Mouse (Mus musculus) naive thymus-derived CD4-positive, alpha-beta T cell, adult 2 months (primary cell): ENCODE data around the gene Bin2.
A peak's percentile ranks its signal among the peaks of the same experiment; 100 is the strongest.

Source experiments
- DNase-seq: peaks from one replicate; pipeline ENCODE4 v3.0.0-alpha.2; 2011; ENCODE audit warnings: low read depth

Gene Bin2

DNA sequence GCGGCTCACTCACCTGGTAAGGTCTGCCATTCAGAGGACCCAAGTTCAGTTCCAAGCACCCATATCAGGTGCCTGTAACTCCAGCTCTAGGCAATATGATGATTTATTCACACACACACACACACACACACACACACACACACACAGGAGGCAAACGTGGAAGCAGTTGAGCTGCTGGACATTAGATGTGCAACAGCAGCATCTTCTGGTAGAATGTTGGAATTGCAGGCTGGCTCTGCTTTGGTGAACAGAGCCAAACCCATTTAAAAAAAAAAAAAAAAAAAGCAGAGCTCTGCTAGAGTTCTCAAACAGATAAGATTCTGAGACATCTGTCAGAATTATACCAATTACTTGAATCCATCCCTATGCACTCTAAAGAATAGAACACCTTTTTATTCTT, 13.7 kb upstream of the Bin2 start:
- peak; percentile 96 for DNase-seq

DNA sequence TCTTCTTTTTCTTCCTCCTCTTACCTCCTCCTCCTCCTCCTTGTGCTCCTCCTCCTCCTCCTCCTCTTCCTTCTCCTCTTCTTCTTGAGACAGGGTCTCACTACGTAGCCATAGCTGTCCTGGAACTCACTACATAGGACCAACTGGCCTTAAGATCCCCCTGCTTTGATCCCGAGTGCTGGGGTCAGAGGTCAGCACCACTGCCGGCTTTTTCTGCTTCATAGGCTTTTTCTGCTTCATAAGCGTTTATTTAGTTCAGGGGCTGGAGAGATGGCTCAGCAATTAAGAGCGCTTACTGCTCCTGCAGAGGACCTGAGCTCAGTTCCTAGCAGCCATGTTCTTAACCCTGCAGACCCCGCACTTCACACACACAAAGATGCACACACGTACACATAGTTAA, 12.4 kb upstream of the Bin2 start:
- DNase-seq: no peak

DNA sequence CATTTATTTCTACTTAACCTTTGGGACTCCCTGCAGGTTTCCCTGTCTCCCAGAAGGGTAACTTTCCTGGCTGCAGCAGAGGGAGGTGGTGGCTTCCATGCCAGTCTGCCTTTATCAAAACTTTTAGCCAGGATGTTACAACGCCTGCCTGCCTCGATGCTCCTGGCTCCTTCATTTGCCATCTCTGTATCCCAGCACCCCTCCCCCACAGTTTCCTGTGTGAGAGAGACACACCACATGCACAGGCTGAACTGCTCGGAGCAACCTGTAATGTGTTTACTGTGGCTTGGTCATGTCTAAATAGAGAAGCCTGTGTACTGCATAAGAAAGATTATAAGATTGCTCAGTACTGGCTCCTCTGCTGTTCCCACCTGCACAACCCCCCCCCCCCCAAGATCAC, 11.0 kb upstream of the Bin2 start:
- DNase-seq: no peak

DNA sequence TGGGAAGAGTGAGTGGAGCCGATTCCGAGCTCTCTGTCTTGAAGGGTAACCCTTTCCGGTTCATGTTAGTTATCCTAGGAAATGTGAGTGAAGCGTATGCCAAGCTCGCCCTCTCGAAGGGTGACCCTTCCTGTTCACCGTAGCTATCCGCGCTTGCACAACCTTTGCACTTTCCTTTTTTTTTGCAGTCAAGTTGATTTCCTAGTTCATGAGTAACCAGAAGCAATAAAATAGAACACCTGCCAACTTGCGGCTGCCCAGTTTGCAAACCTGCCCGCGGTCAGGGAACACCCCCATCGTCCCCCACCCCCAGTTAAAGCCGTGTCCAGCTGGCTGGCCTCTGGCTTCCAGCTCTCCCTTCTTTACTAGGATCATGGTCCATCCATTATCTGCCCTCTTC, 9.7 kb upstream of the Bin2 start:
- no peak for DNase-seq

DNA sequence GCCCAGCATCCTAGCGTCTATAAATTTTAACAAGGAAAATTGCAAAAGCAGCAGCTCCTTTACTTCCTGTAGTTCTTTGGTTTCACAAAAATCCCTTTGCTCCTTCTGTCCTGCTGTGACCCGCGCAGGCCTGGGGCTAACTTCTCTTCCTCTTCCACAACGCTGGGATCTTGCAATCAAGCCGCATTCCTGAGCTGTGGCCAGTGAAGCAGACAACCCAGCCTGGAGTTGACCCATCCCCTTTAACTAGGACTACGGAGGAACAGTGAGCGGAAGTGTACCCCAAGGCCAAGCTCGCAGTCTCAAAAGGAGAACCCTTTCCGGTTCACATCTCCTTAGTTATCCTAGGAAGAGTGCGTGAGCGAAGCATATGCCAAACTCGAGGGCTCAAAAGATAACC, 9.2 kb upstream of the Bin2 start:
- DNase-seq: no peak

DNA sequence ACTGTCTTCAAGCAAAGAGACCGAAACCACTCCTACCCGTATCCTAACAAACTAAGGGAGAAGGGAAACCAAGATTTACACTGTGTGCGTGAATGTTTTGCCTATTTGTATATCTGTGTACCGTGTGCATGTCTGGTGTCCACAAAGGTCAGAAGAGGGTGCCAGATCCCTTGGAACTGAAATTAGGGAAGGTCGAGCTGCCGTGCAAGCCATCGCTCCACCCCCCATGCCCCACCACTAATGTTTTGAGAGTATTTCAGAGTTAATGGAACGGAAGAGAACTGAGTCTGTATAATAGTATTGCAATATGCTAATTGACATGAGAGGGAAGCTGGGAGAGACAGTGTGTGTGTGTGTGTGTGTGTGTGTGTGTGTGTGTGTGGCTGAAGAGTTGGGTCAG, 8.3 kb upstream of the Bin2 start:
- DNase-seq: no peak

DNA sequence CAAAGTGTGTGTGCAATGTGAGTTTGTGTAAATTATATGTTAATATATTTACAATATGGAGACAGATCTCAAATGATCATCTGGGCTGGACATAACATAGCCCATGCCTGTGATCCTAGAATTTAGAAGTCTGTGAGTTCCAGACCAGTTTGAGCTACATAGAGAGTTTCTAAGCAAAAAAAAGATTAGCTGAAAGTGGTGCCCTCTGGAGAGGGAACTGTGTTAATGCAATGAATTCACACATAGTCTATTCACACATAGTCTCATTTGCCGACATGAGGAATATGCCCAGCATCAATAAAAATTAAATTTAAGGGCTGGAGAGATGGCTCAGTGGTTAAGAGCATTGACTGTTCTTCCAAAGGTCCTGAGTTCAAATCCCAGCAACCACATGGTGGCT, 7.2 kb upstream of the Bin2 start:
- peak; percentile 51 for DNase-seq

DNA sequence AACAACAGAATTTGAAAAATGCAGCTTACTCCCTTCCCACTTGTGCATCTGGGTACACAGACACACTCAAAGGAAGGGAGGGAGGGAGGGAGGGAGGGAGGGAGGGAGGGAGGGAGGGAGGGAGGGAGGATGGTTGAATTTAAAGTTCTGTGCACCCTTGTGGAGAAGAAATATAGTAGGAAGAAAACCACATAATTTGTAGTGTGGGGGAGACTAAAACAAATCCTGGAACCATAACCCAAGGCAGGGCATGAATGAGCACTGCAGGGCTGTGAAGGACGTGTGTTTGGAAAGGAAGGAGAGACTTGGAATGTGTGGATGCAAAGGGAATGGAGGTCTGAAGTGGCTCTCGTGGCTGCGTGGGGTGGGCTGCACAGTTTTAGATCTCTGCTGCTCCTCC, 6.1 kb upstream of the Bin2 start:
- DNase-seq: no peak

DNA sequence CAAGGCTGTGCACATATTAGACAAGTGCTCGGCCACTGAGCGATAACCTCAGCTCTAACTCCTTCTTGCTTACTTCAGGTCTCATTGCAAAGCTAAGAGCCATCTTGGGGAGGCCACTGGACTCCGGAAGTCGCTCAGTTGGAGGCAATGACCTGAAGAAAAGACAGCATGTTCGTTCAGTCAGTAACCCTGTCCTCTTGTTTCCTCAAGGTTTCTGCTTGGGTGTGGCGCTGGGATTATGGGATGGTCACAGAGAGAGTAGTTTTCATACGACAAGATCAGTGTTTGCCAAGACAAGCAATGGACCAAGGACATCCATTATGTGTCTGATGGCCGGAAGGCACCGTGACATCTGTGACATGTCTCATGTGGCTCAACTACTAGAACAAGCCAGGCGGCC, 5.2 kb upstream of the Bin2 start:
- DNase-seq: no peak

DNA sequence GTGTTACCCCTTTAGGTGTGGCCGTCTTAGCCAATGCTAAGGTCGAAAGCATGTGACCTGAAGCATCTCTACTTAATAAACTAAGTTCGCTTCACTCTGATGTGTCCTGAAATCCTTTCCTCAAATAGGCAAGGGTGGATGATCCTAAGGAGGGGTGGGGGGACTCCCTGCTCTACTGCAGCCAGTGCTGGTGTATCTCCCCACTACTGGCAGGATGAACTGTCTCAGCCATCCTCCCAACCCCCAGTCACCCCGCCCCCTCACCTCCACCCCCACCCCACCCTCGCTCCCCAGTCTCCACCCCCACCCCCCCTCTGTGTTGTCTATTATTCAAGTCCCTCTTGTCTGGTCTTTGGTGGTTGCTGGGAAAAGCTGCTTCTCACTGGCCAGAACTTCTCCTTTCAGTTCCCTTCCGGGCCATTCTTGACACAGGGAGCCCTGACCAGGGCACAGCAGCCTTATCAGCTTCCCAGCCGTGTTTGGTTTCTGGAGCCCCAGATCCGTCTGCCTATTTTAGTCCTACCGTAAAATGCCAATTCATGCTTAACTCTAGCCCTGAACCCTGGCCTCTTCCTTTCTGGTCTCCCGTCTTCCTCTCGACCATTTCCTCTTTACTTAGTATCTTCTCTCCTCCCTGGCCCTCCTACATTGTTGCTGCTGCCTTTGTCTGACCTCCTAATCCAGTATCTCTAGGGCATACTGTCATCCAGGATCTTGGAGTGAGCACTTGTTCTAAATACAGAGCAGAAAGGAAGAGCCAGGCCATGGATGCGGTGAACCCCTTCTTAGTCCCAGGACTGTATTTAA, 4.4 kb upstream of the Bin2 start:
- no peak for DNase-seq

DNA sequence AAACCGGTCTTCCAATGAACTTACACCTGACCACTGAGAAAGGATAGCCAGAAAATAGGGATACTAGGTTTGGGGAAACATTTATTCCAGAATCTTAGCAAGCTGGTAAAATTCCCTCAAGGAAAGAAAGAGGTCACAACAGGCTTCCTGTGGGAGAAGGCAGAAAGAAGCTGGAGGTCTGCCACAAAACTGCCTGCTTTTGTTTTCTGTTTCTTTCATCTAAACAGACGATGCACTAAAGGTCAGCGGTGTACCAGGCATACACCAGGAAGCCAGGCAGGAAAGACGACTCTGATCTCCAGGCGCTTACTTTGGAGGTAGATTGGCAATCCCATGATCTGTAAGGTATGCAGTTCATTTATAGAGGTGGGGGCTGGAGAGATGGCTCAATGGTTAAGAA, 1.5 kb upstream of the Bin2 start:
- no peak for DNase-seq

DNA sequence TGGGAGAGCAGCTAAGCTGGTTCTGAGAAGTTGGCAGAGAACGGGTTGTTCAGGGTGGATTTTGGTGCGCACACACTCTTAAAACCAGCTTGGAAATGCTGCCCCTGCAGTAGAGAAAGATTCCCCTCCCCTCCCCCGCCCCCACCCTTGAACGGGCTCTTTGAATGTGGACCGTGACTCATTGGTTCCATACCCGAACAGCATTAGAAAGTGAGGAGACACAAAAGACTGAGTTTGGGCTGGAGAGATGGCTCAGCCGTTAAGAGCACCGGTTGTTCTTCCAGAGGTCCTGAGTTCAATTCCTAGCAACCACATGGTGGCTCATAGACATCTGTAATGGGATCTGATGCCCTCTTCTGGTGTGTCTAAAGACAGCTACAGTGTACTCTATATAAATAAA, 651 bp upstream of the Bin2 start:
- DNase-seq: peak; percentile 60

DNA sequence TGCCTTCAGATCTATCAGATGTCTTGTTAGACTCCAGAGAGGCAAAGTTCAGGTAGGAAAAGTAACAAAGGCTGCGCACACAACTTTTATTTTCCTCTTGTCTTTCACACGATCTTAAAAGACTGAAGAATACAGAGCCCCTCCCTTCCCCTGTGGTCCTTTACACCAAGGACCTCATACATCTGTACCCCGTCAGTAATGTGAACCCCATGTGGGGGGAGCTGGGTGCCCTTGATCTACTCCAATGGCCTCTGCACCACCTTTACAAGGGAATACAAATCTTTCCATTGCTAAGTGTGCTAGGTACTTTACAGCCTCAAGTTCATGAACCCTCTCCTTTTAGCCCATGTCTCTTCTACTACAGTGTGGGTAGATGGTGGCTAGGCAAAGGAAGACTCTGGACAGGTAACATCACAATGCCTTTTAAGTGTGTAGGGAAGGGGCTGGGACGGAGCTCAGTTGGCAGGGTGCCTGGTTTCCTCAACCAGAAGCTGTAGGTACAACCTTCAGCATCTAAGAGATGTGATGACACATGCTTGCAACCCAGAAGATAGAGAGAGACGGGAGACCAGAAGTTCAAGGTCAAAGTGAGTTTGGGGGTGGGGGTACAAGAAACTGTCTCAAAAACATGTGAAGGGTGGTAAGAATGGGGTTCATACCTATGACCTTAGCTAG, 1.3 kb downstream of the Bin2 start:
- DNase-seq: peak; percentile 78

DNA sequence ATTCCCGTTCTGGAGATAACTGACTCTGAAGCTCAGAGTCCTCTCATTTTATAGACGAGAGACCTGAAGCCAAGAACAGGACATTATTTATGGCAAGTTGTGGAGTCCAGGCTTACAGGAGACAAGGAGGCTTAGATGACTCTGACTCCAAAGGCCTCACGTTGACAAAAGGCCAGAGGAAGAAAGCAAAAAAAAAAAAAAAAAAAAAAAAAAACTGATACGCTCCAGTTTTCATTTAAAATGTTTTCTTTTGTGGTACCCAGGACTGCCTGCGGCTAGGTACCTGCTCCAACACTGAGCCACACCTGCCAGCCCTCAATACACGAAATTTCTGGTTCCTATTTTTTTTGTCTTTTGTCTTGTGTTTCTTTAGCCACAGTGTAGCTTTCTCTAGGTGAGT, 1.9 kb downstream of the Bin2 start:
- DNase-seq: no peak

DNA sequence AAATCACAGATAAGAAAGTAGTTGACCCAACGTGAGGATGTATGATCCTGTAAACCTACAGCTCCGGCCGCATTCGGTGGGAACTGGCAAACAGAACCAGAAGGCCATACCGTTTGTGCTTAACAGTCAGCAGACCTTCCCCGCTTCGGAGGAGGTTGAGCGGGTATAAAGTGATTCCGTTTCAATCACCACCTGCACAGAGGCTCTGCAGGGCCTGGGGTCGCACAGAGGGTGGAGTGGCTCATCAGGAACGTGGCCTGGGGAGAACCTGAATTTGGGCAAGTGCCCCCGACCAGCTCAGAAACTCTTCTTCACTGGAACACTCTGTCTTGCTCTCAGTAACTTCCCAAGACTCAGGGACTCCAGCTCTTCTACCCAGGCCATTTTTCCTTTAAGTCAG, 2.5 kb downstream of the Bin2 start:
- no peak for DNase-seq

DNA sequence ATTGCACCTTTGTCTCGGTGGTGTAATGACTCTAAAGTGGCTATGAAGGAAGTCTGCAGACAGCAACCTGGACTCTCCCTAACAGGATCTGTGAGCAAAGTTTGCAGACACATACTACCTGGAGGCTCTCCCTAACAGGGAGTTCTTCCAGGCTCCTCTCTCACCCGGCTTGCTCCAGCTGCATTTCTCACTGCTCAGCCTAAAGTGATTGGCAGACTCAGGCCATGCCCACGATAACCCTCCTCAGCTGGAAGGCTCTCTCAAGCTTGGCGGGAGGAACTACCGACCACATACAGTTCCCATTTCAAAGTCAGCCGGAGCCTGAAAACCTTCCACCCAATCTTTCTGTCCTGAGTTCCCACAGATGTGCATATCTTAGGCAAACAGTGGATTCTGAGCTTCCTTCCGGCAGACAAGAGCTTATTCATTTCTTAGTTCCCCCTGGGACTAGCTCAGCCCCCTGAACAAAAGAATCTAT, 3.1 kb downstream of the Bin2 start:
- DNase-seq: peak; percentile 50

DNA sequence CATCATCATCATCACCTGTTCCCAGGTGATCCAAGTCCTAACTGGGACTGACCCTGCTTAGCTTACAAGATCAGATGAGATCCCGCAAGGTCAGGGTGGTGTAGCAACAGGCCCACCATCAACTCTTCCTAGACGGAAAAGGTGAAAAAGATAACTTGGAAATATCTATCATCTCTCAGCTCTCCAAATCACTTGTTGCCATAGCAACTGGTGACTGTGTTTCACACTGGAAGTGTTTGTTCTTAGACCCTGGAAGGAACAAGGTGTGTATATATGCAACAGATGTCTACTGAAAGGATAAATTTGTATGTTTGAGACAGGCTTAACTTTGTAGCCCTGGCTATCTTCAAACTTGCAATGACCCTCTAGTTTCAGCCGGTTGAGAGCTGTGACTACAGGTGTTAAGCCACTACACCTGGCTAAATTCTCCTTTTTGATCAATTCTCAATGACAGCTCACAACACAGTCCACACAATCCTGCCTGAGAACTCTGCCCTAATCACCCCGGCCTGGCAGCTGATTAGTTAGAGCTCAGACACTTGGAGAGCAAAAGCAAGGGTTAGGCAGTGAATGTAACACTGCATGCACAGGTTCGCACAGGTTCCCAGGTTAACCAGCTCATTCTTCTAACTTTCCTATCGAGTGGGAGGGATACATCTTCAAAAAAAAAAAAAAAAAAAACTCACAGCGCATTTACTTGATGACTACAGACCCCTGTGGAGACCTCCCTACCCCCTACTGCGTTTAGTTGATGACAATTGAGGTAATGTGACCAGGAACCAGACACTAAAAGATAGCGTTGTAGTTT, 3.7 kb downstream of the Bin2 start:
- peak; percentile 75 for DNase-seq

DNA sequence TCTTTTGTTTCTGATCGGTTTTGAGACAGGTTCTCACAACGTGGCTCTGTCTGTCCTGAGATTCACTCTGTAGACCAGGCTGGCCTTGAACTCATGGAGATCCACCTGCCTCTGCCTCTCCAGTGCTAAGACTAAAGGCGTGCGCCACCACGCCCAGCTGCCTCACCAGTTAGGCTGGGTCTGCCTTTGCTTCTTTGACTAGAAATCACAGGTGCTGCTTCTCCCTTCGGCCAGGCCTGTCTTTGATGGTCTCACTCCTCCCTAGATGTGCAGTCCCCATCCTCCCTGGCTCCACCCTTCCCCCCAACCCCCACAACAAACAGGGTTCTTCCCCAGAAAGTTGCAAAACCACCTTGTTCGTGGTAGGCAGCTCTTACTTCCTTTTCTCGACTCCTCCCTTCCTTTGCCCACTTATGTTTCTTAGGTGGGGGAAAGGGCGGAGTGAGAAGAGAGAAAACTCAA, 4.5 kb downstream of the Bin2 start:
- DNase-seq: peak; percentile 83

DNA sequence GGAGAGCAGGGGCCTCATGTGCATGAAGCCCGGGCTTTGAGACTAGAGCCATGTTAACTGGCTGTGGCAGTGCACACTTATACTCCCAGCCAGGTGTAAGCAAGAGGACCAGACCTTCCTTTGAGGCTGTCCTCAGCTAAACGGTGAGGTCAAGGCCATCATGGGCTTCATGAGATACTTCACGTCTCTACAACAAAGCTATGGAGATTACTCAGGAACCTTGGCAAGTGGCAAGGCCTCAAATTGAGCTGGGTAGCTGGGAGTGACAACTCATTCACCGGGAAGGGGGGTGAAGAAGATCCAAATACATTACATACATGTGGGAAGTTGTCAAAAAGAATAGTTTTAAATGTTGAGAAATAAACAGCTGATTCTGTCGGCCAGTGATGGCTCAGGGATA, 8.5 kb downstream of the Bin2 start:
- no peak for DNase-seq

DNA sequence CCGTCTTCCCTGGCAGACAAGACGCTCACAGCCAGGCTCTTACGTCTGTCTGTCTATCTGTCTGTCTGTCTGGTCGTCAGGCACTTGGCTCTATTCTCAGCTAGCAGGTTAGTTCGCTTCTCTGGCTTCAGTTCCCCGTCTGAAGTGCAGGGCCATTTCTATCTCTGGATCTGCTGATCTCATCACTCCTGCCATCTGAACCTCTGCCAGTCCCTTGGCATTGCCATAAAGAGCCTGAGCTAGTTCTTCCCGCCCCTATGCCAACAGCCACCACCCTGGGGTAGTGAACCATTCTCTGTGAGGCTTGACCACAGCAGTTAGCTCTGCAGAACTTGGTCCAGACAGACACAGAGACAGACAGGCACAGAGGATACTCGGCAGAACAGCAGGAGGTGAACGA, 9.0 kb downstream of the Bin2 start:
- no peak for DNase-seq

DNA sequence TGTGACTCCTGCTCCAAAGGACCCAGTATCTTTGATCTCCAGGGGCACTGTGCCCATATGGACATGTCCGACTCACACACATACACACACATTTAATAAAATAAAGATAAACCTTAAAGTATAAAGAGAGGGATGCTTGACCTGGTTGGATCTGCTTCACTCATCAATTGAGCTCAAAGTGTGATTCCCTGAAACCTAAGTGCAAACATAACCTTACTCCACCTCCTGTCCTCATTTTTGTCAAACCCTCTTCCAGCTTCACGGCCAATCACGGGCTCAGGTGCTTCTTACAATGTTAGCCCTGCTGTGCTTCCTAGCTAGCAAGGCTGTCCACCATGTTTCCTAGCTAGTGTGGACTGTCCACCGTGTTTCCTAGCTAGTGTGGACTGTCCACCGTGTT, 14.2 kb downstream of the Bin2 start:
- DNase-seq: no peak

DNA sequence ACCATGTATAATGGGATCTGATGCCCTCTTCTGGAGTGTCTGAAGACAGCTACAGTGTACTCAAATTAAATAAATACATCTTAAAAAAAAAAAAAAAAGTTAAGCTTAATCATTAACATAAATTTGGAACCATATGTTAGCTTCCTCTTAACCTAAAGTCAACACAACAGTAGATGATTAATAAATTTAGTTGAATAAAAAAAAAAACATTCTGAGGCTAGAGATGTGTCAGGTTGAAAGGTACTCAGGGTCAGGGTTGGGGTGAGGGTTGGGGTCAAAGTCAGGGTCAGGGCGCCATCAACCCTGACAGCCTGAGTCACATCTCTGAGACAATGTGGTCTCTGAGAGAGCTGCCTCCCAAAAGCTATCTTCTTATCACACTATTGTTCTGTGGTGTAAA, 15.1 kb downstream of the Bin2 start:
- DNase-seq: no peak

DNA sequence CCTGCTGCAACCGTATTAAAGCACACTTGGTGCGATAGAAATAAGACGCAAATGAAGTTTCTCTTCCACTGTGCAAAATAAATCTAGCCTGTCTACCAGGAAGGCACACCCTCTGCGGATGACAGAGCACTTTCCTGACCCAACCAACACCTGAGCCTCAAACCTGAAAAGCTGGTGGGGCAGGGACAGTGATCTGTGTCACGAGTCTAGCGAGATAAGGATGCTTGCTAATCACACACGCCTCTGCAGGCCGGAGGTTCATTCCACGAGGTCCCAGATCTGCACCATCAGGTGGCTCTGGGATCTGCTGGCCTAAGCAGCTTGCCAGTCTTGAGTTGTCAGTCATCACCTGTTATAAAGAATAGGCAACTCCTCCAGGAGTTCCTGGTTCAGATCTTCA, 17.7 kb downstream of the Bin2 start:
- DNase-seq: no peak
